Mouse (Mus musculus) bone marrow macrophage, adult 2 months (primary cell): Measurements from ENCODE around the gene Sesn3.

Experiments used
- CTCF ChIP-seq: IDR thresholded peaks from 2 replicates; pipeline ENCODE4 v1.5.1; 2012; ENCODE audit warnings: low read depth, mild to moderate bottlenecking, low read length, moderate library complexity
- POLR2A ChIP-seq: IDR thresholded peaks from 2 replicates; pipeline ENCODE4 v1.6.1; 2012; ENCODE audit warnings: mild to moderate bottlenecking, low read depth, low read length, borderline replicate concordance

DNA sequence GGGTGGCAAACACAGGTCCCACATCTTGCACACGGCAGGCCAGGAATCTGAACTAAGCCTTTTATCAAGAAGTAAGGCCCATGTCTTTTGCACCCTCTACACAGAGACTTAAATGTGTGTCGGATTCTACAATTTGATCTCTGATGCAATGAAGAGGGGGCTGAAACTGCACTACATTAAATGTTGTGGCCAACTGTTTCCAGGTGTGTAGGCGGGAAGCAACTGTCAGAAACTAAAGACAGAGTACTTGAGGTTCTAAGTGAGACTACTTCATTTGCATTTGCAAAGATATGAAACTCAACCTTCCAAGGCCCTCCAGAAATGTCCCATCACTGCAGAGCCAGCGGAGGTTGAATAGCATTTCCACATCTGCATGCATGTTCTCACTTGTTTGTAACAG is 101.3 kb downstream of the Sesn3 start:
- no peak for TF ChIP-seq CTCF
- no peak for TF ChIP-seq POLR2A
